Mouse (Mus musculus): Measurements from ENCODE around the gene Casp14. TPM values are rescaled to one million over a fixed set of nuclear protein-coding genes. Genes with fewer than 3 reads are reported as not detected.
A peak's percentile ranks its signal among the peaks of the same experiment; 100 is the strongest.

The Casp14 gene
- polyA plus RNA-seq (2014; fragmentation: Nextera tagmentation; extraction: Ambion mirVana) = not detected in 2 replicates

DNA sequence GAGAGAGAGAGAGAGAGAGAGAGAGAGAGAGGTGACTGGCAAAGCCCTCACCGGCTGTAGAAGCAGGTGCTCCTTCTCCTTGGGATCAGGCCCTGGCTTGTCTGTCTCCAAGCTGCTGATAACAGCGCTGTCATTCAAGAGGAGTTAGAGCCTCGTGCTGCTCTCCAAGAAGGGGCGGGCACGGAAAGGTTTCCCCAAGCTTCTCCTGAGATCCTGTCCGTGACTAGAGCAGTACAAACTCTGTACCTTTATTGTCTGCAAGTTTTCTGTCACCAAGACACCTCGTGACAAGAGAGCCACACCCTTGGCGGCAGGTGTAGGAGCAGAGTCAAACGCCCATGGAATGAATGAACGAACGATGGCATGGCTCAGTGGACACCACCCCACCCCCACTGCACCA lies at the start of gene Casp14:
Casp14 (minus strand) TSS at position 239 of the 400 bp plus-strand sequence.
- H3K36me3 ChIP-seq (ENCODE audit: control insufficient read depth, insufficient read depth, low read length) = no peaks in the 10 kb centered on the region
- no peak within 1 kb of the TSS for H3K4me2 ChIP-seq (replicated peaks; ENCODE audit: low read depth, low read length)
- ATAC-seq (ENCODE audit: low FRiP score) = no peak
- no peak within 1 kb of the TSS for H3K9ac ChIP-seq (ENCODE audit: low read depth, low read length)
- no peaks in the 10 kb centered on the region for H3K27me3 ChIP-seq (ENCODE audit: control insufficient read depth, insufficient read depth, low read length)
- no peaks in the 10 kb centered on the region for H3K4me1 ChIP-seq (replicated peaks; ENCODE audit: control insufficient read depth, insufficient read depth, low read length)
- H3K9me3 ChIP-seq (ENCODE audit: control insufficient read depth, low read length) = no peaks in the 10 kb centered on the region
- WGBS = 70% methylated on average over 11 of the region's 11 CpGs
- no peak within 1 kb of the TSS for H3K4me3 ChIP-seq (ENCODE audit: low read depth, low read length)
- DNase-seq (ENCODE audit: low spot score) = no peak
- no peak within 1 kb of the TSS for H3K27ac ChIP-seq (ENCODE audit: low read depth, low read length)

DNA sequence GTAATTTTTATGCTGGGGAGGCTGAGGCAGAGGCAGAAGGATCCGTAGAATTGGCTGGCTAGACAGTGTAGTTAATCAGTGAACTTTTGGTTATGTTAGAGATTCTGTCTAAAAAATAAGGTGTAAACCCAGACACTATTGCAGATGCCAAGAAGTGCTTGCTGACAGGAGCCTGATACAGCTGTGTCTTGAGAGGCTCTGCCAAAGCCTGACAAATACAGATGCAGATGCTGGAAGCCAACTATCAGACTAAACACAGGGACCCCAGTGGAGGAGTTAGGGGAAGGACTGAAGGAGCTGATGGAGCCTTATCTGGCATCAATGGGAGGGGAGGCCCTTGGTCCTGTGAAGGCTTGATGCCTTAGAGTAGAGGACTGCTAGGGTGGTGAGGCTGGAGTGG lies 47.5 kb upstream of the Casp14 start:
- Histone ChIP-seq H3K4me2 (replicated peaks; ENCODE audit: low read depth, low read length) (no peak overlapping the region), H3K36me3 (ENCODE audit: control insufficient read depth, insufficient read depth, low read length) (no peaks in the 10 kb centered on the region), H3K27ac (ENCODE audit: low read depth, low read length) (no peak overlapping the region), H3K9ac (ENCODE audit: low read depth, low read length) (no peak overlapping the region), H3K4me3 (ENCODE audit: low read depth, low read length) (no peak overlapping the region), H3K4me1 (replicated peaks; ENCODE audit: control insufficient read depth, insufficient read depth, low read length) (no peaks in the 10 kb centered on the region), H3K9me3 (ENCODE audit: control insufficient read depth, low read length) (no peaks in the 10 kb centered on the region), H3K27me3 (ENCODE audit: control insufficient read depth, insufficient read depth, low read length) (no peaks in the 10 kb centered on the region)
- DNase-seq (ENCODE audit: low spot score) (no peak), ATAC-seq (ENCODE audit: low FRiP score) (no peak)
- WGBS = 86% methylated on average over 1 of the region's 1 CpGs

DNA sequence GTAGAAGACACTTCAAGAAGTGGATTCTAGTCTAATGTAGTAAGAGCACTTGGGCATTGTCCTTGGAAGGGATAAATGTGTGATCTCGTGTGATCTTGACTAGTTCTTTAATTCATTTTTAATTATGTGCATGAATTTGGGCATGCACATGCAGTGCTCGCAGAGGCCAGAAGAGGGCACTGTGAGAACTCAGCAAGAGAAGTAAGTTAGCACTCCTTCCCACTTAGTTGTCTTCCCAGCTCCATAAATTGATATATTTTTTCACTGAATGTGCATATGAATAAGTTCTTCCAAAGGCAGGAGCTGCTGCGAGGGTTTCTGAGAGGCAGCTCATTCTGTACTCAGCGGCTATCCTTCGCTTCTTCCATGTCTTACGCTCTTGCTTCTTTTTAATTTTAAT lies 37.9 kb upstream of the Casp14 start:
- Histone ChIP-seq H3K36me3 (ENCODE audit: control insufficient read depth, insufficient read depth, low read length) (no peaks in the 10 kb centered on the region), H3K4me2 (replicated peaks; ENCODE audit: low read depth, low read length) (no peak overlapping the region), H3K27me3 (ENCODE audit: control insufficient read depth, insufficient read depth, low read length) (peaks cover 4% of the 10 kb centered on the region; the same call in 1 of the 2 replicates), H3K9me3 (ENCODE audit: control insufficient read depth, low read length) (no peaks in the 10 kb centered on the region), H3K9ac (ENCODE audit: low read depth, low read length) (no peak overlapping the region), H3K4me3 (ENCODE audit: low read depth, low read length) (no peak overlapping the region), H3K27ac (ENCODE audit: low read depth, low read length) (no peak overlapping the region), H3K4me1 (replicated peaks; ENCODE audit: control insufficient read depth, insufficient read depth, low read length) (no peaks in the 10 kb centered on the region)
- ATAC-seq (ENCODE audit: low FRiP score) (no peak), DNase-seq (ENCODE audit: low spot score) (peak; percentile 86)
- whole genome bisulfite sequencing = 35% methylated on average over 6 of the region's 6 CpGs

DNA sequence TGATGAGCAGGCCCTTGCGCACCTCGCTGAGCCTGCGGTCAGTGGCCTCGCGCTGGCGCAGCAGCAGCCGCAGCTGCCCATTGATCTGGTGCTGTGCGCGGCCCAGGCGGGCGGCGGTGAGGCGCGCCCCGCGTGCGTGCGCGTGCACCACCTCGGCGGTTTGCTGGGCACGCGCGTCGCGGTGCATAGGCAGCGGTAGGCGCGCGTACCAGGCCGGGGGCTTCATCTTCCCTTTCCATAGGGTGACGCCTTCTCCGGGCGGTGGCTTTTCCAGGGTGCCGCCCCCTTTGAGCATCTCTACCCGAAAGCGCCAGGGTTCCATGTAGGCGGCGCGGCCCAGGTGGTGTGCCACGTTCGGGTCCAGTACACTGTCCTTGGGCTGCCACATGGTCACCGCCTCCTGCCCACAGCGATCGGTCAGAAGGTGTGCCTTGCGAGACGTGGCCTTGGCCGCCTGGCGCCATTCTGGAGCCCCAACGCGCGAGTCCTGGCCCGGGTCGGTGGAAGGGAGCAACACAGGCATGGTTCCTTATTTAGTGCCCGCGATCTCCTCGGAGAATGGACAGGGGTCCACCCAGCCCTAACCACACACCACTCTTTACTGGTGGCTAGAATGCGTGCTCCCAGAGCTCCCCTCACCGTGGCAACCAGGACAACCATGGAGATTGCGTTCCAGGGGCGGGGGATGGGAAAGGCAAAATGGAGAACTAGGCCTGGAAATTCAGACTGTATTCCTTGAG lies 34.5 kb upstream of the Casp14 start, which contains the start of gene Ccdc105:
Ccdc105 (minus strand) TSS at position 614 of the 740 bp plus-strand sequence.
- WGBS = under 1% methylated on average over 57 of the region's 61 CpGs
- peak within 1 kb of the TSS; percentile 51 for H3K4me3 ChIP-seq (ENCODE audit: low read depth, low read length)
- peak within 1 kb of the TSS; percentile 78 for H3K27ac ChIP-seq (ENCODE audit: low read depth, low read length)
- H3K4me2 ChIP-seq (replicated peaks; ENCODE audit: low read depth, low read length) = peak within 1 kb of the TSS; percentile 76
- H3K9ac ChIP-seq (ENCODE audit: low read depth, low read length) = peak within 1 kb of the TSS; percentile 76
- no peaks in the 10 kb centered on the region for H3K36me3 ChIP-seq (ENCODE audit: control insufficient read depth, insufficient read depth, low read length)
- no peaks in the 10 kb centered on the region for H3K4me1 ChIP-seq (replicated peaks; ENCODE audit: control insufficient read depth, insufficient read depth, low read length)
- peaks cover 4% of the 10 kb centered on the region; the same call in 1 of the 2 replicates for H3K27me3 ChIP-seq (ENCODE audit: control insufficient read depth, insufficient read depth, low read length)
- no peaks in the 10 kb centered on the region for H3K9me3 ChIP-seq (ENCODE audit: control insufficient read depth, low read length)
- ATAC-seq (ENCODE audit: low FRiP score) = peak; percentile 93
- DNase-seq (ENCODE audit: low spot score) = peak; percentile 92

DNA sequence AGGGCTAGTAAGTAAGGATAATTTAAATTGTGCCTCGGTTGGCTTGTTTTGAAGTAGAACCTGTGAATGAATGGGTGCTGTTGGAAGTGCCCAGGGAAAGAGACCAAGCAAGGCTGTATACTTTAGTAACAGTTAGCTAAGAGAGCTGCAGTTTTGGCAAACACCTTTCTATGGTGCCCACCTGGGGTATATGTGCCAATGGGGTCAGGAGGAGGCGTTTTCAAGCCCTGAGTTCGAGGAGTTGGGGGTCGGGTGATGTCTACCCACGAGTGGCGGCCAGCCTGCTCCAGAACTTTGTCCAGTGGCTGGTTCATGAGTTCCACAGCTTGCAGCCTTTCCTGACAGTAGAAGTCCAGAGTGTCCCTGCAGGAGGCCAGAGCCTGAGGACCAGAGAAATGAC lies 30.9 kb upstream of the Casp14 start:
- no peaks in the 10 kb centered on the region for H3K4me1 ChIP-seq (replicated peaks; ENCODE audit: control insufficient read depth, insufficient read depth, low read length)
- no peaks in the 10 kb centered on the region for H3K36me3 ChIP-seq (ENCODE audit: control insufficient read depth, insufficient read depth, low read length)
- H3K27me3 ChIP-seq (ENCODE audit: control insufficient read depth, insufficient read depth, low read length) = peaks cover 4% of the 10 kb centered on the region; the same call in 1 of the 2 replicates
- H3K9me3 ChIP-seq (ENCODE audit: control insufficient read depth, low read length) = no peaks in the 10 kb centered on the region
- no peak overlapping the region for H3K4me2 ChIP-seq (replicated peaks; ENCODE audit: low read depth, low read length)
- DNase-seq (ENCODE audit: low spot score) = no peak
- 90% methylated on average over 6 of the region's 6 CpGs for WGBS
- no peak overlapping the region for H3K27ac ChIP-seq (ENCODE audit: low read depth, low read length)
- no peak for ATAC-seq (ENCODE audit: low FRiP score)
- H3K4me3 ChIP-seq (ENCODE audit: low read depth, low read length) = no peak overlapping the region
- no peak overlapping the region for H3K9ac ChIP-seq (ENCODE audit: low read depth, low read length)

DNA sequence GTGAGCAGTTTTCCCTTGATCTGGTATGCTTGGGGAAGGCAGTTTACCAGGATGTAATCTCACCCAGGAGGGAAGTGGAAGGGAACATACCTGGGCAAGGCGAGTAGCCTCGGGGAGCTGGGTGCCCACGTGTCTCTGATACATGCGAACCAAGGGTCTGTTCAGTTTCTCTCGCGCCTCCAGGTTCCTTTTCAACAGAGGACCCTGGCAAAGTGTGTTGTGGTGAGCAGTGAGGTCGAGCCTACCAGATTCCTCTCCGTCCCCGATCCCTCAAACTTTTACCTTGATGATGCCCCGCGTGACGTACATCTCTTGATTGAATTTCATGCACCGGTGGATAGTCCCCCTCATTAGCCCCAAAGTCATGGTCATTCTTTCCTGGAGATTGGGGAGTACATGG lies 30.1 kb upstream of the Casp14 start:
- Histone ChIP-seq H3K27me3 (ENCODE audit: control insufficient read depth, insufficient read depth, low read length) (peaks cover 4% of the 10 kb centered on the region; the same call in 1 of the 2 replicates), H3K27ac (ENCODE audit: low read depth, low read length) (no peak overlapping the region), H3K9ac (ENCODE audit: low read depth, low read length) (no peak overlapping the region), H3K9me3 (ENCODE audit: control insufficient read depth, low read length) (no peaks in the 10 kb centered on the region), H3K4me2 (replicated peaks; ENCODE audit: low read depth, low read length) (no peak overlapping the region), H3K4me1 (replicated peaks; ENCODE audit: control insufficient read depth, insufficient read depth, low read length) (no peaks in the 10 kb centered on the region), H3K36me3 (ENCODE audit: control insufficient read depth, insufficient read depth, low read length) (no peaks in the 10 kb centered on the region), H3K4me3 (ENCODE audit: low read depth, low read length) (no peak overlapping the region)
- no peak for ATAC-seq (ENCODE audit: low FRiP score)
- 79% methylated on average over 13 of the region's 13 CpGs for WGBS
- DNase-seq (ENCODE audit: low spot score) = no peak

GRCm38 (mm10) chr10:78747035-78747721 lies 29.1 kb upstream of the Casp14 start:
- H3K27ac ChIP-seq (ENCODE audit: low read depth, low read length) = no peak overlapping the region
- H3K9ac ChIP-seq (ENCODE audit: low read depth, low read length) = 0 out of 2 replicates have a peak overlapping the region, but pooled peaks have one; percentile 45
- H3K9me3 ChIP-seq (ENCODE audit: control insufficient read depth, low read length) = no peaks in the 10 kb centered on the region
- peak overlapping the region; percentile 67 for H3K4me2 ChIP-seq (replicated peaks; ENCODE audit: low read depth, low read length)
- 2% methylated on average over 27 of the region's 27 CpGs for WGBS
- H3K4me1 ChIP-seq (replicated peaks; ENCODE audit: control insufficient read depth, insufficient read depth, low read length) = no peaks in the 10 kb centered on the region
- DNase-seq (ENCODE audit: low spot score) (peak; percentile 52), ATAC-seq (ENCODE audit: low FRiP score) (peak; percentile 80)
- H3K27me3 ChIP-seq (ENCODE audit: control insufficient read depth, insufficient read depth, low read length) = peaks cover 4% of the 10 kb centered on the region; the same call in 1 of the 2 replicates
- peak overlapping the region; percentile 22; the same call in 1 of the 2 replicates for H3K4me3 ChIP-seq (ENCODE audit: low read depth, low read length)
- no peaks in the 10 kb centered on the region for H3K36me3 ChIP-seq (ENCODE audit: control insufficient read depth, insufficient read depth, low read length)

DNA sequence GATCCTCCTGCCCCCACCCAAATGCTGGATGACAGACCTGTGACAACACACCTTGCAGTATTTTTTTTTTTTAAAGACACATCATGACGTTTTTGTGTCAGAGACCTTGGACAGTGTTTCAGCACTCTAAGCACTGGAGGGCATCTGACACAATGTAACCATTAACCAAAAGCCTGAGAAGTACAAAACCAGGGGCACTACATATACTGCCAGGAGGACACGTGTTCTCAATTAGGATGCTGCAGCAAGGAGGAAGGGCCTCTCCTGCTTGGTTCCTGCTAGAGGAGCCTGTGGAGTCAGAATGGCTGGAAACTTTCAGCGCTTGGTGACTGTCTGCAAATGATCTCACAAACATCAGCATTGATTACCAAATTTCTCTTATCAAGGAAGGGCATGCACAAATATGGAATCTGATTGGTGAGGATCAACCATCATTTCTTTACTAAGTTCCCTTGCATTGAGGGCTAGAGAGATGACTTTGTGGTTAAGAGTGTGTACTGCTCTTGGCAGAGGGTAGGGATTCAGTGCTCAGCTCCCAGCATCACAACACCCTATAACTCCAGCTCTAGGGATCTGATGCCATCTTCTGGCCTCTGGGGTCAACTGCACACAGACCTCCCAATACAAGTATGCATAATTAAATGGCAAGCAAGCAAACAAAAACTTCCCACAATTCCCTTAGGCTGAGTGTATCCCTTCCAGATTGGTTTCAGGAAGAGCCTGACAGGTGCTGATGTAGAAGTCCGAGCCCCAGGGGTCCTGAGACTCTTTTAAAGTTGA lies 27.5 kb upstream of the Casp14 start:
- no peak for DNase-seq (ENCODE audit: low spot score)
- Histone ChIP-seq H3K27ac (ENCODE audit: low read depth, low read length) (no peak overlapping the region), H3K36me3 (ENCODE audit: control insufficient read depth, insufficient read depth, low read length) (no peaks in the 10 kb centered on the region), H3K27me3 (ENCODE audit: control insufficient read depth, insufficient read depth, low read length) (no peaks in the 10 kb centered on the region), H3K4me3 (ENCODE audit: low read depth, low read length) (no peak overlapping the region), H3K4me2 (replicated peaks; ENCODE audit: low read depth, low read length) (no peak overlapping the region), H3K9ac (ENCODE audit: low read depth, low read length) (no peak overlapping the region), H3K9me3 (ENCODE audit: control insufficient read depth, low read length) (no peaks in the 10 kb centered on the region), H3K4me1 (replicated peaks; ENCODE audit: control insufficient read depth, insufficient read depth, low read length) (no peaks in the 10 kb centered on the region)
- 53% methylated on average over 4 of the region's 4 CpGs for WGBS
- ATAC-seq (ENCODE audit: low FRiP score) = no peak

Measured in hindbrain, embryonic 11.5 days (tissue).